Mouse (Mus musculus) Patski (cell line): ENCODE data around the gene Rasgef1c. TPM values are rescaled to one million over a fixed set of nuclear protein-coding genes. Genes with fewer than 3 reads are reported as not detected.

ENCODE experiments used
- ATAC-seq: fragments of 100-300 bp; one replicate; pipeline ENCODE4 v1.8.0; 2021
- CTCF ChIA-PET: fragments of 350-600 bp; sonication (Branson Sonifier 250); formaldehyde crosslinking; loops from one replicate; lab custom pipeline; 2022; ENCODE audit warnings: inconsistent platforms; lab: Charles Lee
- POLR2A ChIA-PET: fragments of 350-600 bp; sonication (Branson Sonifier 250); formaldehyde crosslinking; loops from one replicate; lab custom pipeline; 2022; ENCODE audit warnings: antibody characterized with exemption, inconsistent platforms; lab: Charles Lee
- DNase-seq: peaks from one replicate; pipeline ENCODE4 v3.0.0-alpha.2; 2011; ENCODE audit warnings: low read depth, low spot score
- H3K27me3 ChIP-seq: fragments of 371-371 bp; one replicate; pipeline ENCODE4 v1.5.1; 2021
- CTCF ChIP-seq: fragments of 100-300 bp; IDR thresholded peaks from one replicate; pipeline ENCODE4 v1.5.1; 2021
- in situ Hi-C: fragments of 300-500 bp; cut with MboI; formaldehyde crosslinking; loops from 3 replicates; pipeline ENCODE4 v1.11.1; 2018; ENCODE audit warnings: low pct_unique_long_range_greater_than_20kb, mixed read lengths
- polyA plus RNA-seq: library from polyadenylated mRNA; unstranded; gene quantifications from one replicate; pipeline ENCODE4 v1.2.3, GENCODE M21; 2021

Rasgef1c gene
- polyA plus RNA-seq, 1 experiment from 2014 or later: 0.77 TPM

DNA sequence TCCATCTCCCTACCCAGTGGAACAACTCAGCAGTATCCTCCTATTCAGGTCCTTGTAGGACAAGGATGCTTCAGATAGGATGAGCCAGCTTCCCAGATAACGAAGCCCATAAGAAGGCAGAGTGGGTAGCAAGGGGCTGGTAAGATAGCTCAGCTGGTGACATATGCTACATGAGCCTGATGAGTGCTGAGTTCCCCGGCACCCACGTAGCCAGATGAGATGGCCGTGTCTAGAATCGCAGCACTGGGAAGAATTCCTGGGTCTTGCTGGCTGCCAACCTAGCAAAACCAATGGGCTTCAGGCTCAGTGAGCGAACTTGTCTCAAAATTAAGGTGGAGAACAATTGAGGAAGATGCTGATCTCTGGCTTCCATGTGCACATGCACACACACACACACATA is 36.1 kb downstream of the Rasgef1c start:
- TF ChIP-seq CTCF: no peak
- in situ Hi-C loops: no loop called here
- CTCF ChIA-PET: interaction anchor here (1.3 kb wide), 1 partner anchor 34 kb away, joined by 4 read pairs; no protein-coding TSS in a partner anchor
- no peaks in the 10 kb centered on the region for H3K27me3 ChIP-seq
- ATAC-seq (no peak), DNase-seq (no peak)
- POLR2A ChIA-PET: no interaction called here

DNA sequence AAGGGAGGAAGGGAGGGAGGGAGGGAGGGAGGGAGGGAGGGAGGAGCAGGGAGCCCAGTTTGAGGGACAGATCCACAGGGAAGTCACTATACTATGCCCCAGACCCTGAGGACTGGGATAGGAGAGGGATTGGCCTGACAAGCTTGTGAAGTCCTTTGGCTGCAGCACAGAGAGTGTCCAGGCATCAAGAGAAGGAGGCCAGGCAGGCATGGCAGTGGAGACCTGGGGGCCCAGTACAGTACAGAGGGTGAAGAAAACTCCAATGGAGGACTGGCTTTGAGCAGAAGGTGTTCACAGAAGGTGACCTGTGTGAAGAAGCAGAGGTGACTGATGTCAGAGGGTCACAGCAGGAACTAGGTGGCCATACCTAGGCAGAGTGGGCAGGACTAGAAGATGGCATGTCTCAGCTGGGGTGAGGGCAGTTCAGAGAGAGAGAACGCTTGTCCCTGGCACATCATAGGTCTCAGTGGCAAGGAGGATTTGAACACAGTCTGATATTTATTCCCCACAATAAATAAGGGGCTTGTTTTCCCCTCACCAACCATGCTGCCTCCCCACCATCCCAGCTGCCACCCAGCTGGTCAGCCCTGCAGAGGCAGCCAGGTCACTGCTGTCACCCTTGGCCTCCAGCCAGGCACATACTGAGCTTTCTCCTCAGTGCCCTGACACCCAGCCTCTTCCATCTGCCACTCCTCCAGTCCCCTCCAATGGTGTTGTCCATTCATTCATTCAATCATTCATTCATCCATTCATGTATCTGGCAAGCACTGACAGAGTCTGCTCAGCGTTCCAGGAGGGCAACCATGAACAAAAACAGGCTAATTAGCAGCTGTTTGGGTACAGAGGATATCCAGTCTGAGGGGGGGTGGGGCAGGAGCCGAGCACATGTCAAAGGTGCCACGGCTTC is 36.9 kb downstream of the Rasgef1c start:
- no peak for TF ChIP-seq CTCF
- no peaks in the 10 kb centered on the region for H3K27me3 ChIP-seq
- CTCF ChIA-PET: interaction anchor here (1.3 kb wide), 2 partner anchors 18 to 34 kb away, joined by 4 read pairs; no protein-coding TSS in a partner anchor
- ATAC-seq (no peak), DNase-seq (no peak)
- in situ Hi-C loops: no loop called here
- POLR2A ChIA-PET: no interaction called here

DNA sequence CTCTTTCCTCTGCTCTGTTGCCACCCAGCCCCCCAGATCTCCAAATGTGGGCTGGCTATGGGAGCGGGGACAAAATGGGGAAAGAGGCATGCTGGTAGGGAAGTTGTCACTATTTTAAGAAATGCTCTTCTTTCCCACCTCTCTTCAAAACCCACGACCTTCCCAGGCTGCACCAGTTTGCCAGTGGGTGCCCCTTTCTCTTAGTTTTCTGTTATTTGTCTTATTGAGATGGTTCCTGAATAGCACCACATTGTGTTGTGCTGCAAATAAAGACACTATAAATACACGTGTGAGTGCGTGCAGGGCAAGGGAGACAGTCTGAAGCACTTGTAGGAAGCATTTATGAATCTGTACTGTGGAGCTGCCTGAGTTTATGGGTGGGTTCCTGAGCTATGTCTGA is 41.2 kb downstream of the Rasgef1c start:
- no peak for DNase-seq
- ChIA-PET POLR2A (interaction anchor here (1.0 kb wide), 1 partner anchor 8 kb away, joined by 3 read pairs; no protein-coding TSS in a partner anchor), CTCF (interaction anchor here (1.2 kb wide), 1 partner anchor 71 kb away, joined by 3 read pairs; no protein-coding TSS in a partner anchor)
- ATAC-seq: no peak
- no peaks in the 10 kb centered on the region for H3K27me3 ChIP-seq
- in situ Hi-C loops: no loop called here
- no peak for TF ChIP-seq CTCF

DNA sequence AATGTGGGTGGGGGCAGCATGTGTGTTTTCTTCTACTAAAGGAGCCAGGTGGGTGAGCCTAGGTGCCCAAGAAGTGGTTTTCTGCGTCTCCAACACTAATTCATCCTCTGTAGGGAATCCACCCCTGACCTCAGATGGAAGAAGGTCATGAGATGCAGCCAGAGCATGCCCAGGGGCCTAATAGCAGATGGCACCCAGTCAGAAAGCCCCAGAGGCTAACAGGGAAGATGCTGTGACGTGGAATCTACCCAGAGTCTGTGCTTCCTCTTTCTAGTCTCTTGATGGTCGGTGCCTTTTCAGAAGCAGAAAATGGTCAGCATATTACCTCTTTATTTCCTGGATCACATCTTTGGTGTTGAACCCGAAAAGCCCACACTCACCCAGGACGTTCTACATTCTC is 42.3 kb downstream of the Rasgef1c start:
- no peak for ATAC-seq
- no peaks in the 10 kb centered on the region for H3K27me3 ChIP-seq
- in situ Hi-C loops: no loop called here
- TF ChIP-seq CTCF: no peak
- DNase-seq: no peak
- POLR2A ChIA-PET: no interaction called here
- CTCF ChIA-PET: no interaction called here

DNA sequence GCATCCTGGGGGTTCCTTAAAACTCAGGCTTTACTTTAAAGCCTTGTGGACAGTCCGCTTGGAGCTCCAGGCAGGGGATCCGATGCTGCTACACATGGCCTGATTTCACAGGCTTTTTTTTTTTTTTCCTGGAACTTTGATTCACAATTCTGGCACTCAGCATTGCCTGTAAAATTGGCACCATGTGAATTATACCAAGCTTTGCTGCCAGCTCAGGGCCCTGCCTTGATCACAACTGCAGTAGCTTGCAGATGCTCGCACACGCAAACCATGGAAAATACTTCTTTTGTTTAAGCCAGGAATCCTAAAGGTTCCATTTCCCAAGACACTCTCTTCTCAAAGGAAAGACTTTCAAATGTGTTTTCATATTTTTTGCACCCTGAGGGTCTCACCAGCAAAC is 44.1 kb downstream of the Rasgef1c start:
- no peak for ATAC-seq
- CTCF ChIA-PET: interaction anchor here (2.6 to 2.7 kb wide), 2 partner anchors 10 to 11 kb away, joined by 11 to 12 read pairs; no protein-coding TSS in a partner anchor
- POLR2A ChIA-PET: interaction anchor here (0.6 kb wide), 1 partner anchor 267 kb away, joined by 6 read pairs; no protein-coding TSS in a partner anchor
- H3K27me3 ChIP-seq: no peaks in the 10 kb centered on the region
- no peak for DNase-seq
- no peak for TF ChIP-seq CTCF
- in situ Hi-C loops: no loop called here

DNA sequence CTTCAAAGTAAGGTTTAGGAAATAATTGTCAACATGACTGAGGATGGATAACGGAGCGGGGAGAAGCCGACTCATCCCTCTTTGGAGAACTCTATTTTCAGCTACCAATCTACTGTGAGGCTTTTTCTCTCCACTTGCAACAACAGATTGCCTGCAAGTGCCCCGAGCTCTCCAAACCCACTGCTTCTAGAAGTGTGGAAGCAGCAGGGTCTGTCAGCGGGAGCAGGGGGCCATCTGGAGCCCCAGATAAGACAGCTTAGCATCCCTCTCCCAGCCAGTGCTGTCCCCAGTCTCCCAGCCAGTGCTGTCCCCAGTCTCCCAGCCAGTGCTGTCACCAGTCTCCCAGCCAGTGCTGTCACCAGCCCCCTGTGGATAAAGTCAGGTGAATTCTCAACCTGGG is 48.2 kb downstream of the Rasgef1c start:
- ChIA-PET POLR2A (no interaction called here), CTCF (interaction anchor here (3.3 kb wide), 1 partner anchor 46 kb away, joined by 15 read pairs; no protein-coding TSS in a partner anchor)
- H3K27me3 ChIP-seq: no peaks in the 10 kb centered on the region
- no peak for ATAC-seq
- DNase-seq: no peak
- in situ Hi-C loops: no loop called here
- no peak for TF ChIP-seq CTCF

DNA sequence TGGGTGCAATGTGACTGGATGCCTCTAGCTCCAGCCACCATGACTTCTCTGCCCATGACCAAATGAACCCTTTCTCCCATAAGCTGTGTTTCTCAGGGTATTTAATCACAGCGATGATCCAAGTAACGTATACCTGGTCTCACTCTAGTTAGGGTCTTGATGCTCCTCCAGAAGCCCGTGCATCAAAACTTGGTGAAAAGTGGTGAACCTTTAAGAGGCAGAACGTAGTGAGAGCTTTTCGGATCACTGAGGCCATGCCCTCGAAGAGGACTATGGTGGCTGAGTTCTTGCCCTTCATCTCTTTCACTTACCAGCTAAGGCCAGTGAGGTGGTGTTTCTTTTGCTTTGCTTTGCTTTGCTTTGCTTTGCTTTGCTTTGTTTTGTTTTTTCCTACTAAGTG is 52.0 kb downstream of the Rasgef1c start:
- DNase-seq (no peak), ATAC-seq (no peak)
- ChIA-PET POLR2A (interaction anchor here (0.8 kb wide), 1 partner anchor 10 kb away, joined by 3 read pairs; no protein-coding TSS in a partner anchor), CTCF (interaction anchor here (1.5 to 4.5 kb wide), 4 partner anchors 13 to 50 kb away, joined by 3 to 38 read pairs (median 16); no protein-coding TSS in a partner anchor)
- peaks cover 5% of the 10 kb centered on the region for H3K27me3 ChIP-seq
- no peak for TF ChIP-seq CTCF
- in situ Hi-C loops: no loop called here

DNA sequence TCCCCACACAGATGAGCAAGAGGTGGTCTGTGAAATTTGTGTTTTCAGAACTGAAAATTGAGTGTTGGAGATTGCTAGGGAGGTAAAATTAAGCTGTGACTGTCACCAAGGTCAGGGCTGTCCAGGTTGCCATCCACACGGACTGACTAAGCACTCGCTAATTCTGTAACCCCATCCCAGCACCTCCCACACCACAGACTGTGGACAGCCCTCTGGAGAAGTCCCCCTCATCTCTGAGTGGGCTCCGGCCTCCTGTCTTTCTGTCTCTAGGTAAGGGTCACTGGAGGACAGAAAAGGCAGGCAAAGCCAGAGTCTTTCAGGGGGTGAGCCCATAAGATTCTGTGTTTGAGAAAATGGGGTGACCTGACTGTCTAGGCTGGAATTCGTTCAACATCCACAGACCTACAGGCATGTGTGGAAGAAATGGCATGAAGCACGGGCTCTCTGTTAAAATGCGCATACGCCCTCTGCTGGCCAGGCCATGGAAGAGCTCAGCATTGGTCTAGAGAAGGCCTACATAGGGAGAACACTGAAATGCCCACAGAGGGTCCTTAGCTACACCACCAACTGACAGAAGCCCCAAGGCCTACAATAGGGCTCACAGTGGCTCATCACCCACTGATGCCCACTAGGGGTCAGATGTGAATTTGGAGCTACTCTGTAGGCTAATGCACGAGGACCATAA is 54.1 kb downstream of the Rasgef1c start:
- peaks cover 11% of the 10 kb centered on the region for H3K27me3 ChIP-seq
- DNase-seq (no peak), ATAC-seq (peak; percentile 70)
- in situ Hi-C loops: loop anchor here (5.0 kb wide), 1 partner anchor 53 kb away; the partner anchor contains the start of gene Rasgef1c
- ChIA-PET POLR2A (interaction anchor here (0.7 kb wide), 1 partner anchor 20 kb away, joined by 3 read pairs; no protein-coding TSS in a partner anchor), CTCF (interaction anchor here (0.6 to 4.5 kb wide), 24 partner anchors 9 to 303 kb away, joined by 3 to 38 read pairs (median 4); no protein-coding TSS in a partner anchor)
- peak; percentile 87 for TF ChIP-seq CTCF

DNA sequence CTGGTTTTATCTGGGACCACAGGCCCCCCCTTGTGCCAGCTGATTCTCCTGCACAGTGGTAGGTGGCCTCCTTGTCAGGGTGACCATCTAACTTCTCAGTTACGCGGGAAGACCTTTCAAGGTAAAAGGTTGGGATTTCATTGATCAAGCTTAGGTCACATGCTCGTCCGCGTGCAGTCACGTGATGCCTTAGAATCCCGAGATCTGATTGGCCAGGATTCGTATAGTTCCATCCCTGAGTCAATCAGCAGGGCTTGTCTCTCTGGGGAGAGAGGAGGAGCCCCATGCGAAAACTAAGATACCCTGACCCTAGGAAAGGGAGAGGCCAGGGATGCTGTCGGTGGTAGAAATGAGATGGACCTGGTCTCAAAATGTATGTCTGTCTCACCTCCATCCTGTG is 56.4 kb downstream of the Rasgef1c start:
- no peak for ATAC-seq
- DNase-seq: no peak
- ChIA-PET CTCF (interaction anchor here (4.6 kb wide), 1 partner anchor 54 kb away, joined by 22 read pairs; no protein-coding TSS in a partner anchor), POLR2A (no interaction called here)
- in situ Hi-C loops: loop anchor here (5.0 kb wide), 1 partner anchor 56 kb away; the partner anchor contains the start of gene Rasgef1c
- TF ChIP-seq CTCF: no peak
- peaks cover 14% of the 10 kb centered on the region for H3K27me3 ChIP-seq
